Mouse (Mus musculus) embryo, embryonic 10.5 days (tissue): Measurements from ENCODE around the gene Atp2b2.
"Not testable (repeated sequence)": the region's sequence is repeated elsewhere in the genome, so short reads cannot be mapped to it uniquely, and the experiment has no call there.

Experiments
- DNase-seq: peaks from one replicate; pipeline ENCODE4 v3.0.0-alpha.2; 2015; ENCODE audit warnings: low spot score

Atp2b2 gene

DNA sequence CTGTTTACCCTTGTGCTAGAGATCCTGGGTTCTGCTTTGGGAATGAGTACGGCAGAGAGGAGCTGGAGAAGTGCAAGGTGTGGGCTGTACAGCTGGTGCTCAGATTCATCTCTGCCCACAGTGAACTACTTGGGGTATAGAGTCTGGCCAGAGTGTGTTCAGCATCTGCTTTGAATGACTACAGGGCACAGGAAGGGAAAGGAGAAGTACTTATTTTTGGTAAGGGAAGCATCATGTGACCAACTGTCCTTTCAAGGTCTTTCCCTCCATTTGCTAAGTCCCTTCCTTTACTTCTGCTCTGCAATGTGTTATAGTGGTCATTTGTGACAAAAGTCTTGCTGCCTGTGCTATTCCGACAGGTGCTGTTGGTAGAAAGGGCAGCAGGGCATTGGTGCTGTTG, 328.1 kb downstream of the Atp2b2 start:
- DNase-seq, result no peak

DNA sequence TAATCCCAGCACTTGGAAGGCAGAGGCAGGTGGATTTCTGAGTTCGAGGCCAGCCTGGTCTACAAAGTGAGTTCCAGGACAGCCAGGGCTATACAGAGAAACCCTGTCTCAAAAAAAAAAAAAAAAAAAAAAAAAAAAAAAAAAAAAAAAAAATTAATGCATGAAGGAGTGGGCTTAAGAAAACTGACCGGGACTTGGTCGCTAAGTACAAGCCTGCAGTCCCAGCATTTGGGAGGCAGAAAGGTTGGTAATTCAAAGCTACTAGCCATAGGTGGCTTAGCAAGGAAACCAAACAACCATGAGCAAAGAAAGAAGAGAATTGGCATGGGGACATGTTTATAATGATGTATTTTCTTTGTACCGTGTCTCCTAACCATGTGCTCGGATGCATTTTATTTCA, 329.0 kb downstream of the Atp2b2 start:
- DNase-seq, result not testable (repeated sequence)

GRCm38 (mm10) chr6:113712718-113713117, 329.7 kb downstream of the Atp2b2 start:
- no peak for DNase-seq

GRCm38 (mm10) chr6:113697222-113698205, 344.9 kb downstream of the Atp2b2 start:
- DNase-seq, result peak; percentile 43

DNA sequence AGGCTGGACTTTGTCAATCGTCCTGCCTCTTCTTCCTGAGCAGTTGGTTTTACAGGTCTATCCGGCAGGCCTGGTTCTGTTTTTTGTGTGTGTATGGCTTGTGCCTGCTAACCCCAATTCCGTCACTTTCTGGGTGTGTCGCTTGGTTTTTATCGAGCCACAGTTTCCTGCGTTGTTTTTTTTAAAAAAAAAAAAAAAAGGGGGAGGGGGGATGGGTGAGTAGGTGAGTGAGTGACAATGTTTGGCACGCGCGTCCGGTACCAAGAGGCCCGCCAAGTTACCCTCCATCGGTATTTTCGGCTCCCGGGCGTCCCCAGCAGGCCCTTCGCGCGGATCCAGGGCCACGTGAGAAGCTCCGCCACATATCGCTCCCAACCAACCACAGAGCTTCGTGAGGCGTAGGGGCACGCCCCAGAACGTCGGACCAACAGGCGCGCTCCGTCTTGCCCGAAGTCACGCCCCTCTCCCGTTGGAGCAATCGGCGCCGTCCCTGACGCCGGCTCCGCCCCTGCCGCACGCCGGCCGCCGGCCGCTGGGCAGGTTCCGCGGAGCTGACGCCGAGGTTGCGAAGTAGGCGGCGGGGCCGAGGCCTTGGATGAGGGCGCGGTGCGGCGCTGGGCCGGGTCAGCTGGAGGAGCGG, 345.7 kb downstream of the Atp2b2 start, which contains the start of gene Tatdn2:
Gene Tatdn2, plus strand, starts transcription at position 469 of the 640 bp plus-strand sequence.
- DNase-seq, result peak; percentile 97

DNA sequence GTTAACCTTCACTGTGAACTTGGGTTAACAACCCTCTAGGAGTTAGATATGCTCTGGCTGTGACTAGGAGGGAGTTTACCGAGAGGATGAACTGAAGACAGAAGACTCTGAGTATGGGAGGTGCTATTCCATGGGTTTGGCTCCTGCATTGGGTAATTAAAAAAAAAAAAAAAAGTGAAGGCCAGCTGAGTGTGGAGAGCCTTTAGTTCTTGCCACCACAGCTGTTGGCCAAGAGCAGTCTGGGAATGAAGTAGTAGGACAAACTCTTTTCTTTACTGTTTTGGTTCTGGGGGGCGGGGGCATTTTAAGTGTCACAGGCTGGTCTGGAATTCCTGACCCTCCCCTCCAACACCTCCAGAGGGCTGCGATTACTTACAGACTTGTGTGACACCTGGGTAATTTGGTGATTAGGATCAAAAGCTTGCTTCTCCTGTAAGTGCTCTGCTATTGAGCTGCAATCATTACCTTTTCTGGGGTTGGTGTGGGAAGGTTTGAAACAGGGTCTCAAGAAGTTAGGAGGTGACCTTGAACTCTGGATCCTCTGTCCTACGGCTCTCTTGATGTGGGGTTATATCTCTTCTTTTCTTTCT, 346.6 kb downstream of the Atp2b2 start:
- peak; percentile 30 for DNase-seq

DNA sequence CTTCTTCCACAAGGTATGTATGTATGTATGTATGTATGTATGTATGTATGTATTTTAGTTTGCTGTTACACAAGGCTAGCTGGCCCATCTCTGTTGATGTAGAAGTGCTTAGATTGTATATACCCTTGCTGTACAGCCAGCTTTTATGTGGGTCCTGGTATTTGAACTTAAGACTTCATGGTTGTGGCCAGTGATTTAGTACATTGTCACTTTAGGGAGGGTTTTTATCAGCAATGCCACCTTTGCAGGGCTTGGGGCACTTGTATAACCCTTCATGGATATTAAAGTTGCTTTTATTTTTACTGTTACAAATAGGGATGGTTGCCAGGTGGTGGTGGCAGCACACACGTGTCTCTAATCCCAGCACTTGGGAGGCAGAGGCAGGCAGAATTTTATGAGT, 347.2 kb downstream of the Atp2b2 start:
- no peak for DNase-seq
